Mouse (Mus musculus) heart, embryonic 14.5 days (tissue): ENCODE results near the gene Uba7. TPM values are rescaled to one million over a fixed set of nuclear protein-coding genes. Genes with fewer than 3 reads are reported as not detected.

Experiments
- ATAC-seq: fragments of 200-750 bp; cut with Nextera tagmentation; 2 replicates; pipeline ENCODE4 v1.8.0; 2017; ENCODE audit warnings: low read depth, moderate TSS enrichment; ENCODE audit not compliant: insufficient number of reproducible peaks, insufficient read depth, low FRiP score
- H3K27ac ChIP-seq, 2 experiments: fragments of 200-500 bp in 1 of 2; fragments of 300-500 bp in 1 of 2; sonication (generic) in 1 of 2; replicated peaks in 1 of 2; 2 replicates each; pipeline ENCODE4 v1.5.1; 2012 to 2014; ENCODE audit warnings: low read depth in 2 of 2, low read length in 2 of 2, control low read depth in 1 of 2, mild to moderate bottlenecking in 1 of 2, mixed read lengths in 1 of 2; ENCODE audit not compliant: control insufficient read depth in 1 of 2, insufficient read depth in 1 of 2
- H3K27me3 ChIP-seq: fragments of 300-500 bp; sonication (generic); 2 replicates; pipeline ENCODE4 v1.6.1; 2014; ENCODE audit warnings: mild to moderate bottlenecking, low read length, control low read depth; ENCODE audit not compliant: control insufficient read depth, insufficient read depth
- H3K36me3 ChIP-seq: fragments of 300-500 bp; sonication (generic); 2 replicates; pipeline ENCODE4 v1.6.1; 2014; ENCODE audit warnings: mild to moderate bottlenecking, control low read depth, low read length, mixed read lengths; ENCODE audit not compliant: control insufficient read depth, insufficient read depth
- H3K4me1 ChIP-seq, 2 experiments: fragments of 200-500 bp in 1 of 2; fragments of 300-500 bp in 1 of 2; sonication (generic) in 1 of 2; 2 replicates each; pipeline ENCODE4 v1.6.1; 2012 to 2014; ENCODE audit warnings: low read length in 2 of 2, control low read depth in 1 of 2, mixed read lengths in 1 of 2; ENCODE audit not compliant: control insufficient read depth in 2 of 2, insufficient read depth in 2 of 2
- H3K4me2 ChIP-seq: fragments of 300-500 bp; sonication (generic); 2 replicates; pipeline ENCODE4 v1.6.1; 2014; ENCODE audit warnings: mild to moderate bottlenecking, low read length
- H3K4me3 ChIP-seq, 2 experiments: fragments of 200-500 bp in 1 of 2; fragments of 300-500 bp in 1 of 2; sonication (generic) in 1 of 2; 2 replicates each; pipeline ENCODE4 v1.5.1; 2012 to 2014; ENCODE audit warnings: low read length in 2 of 2, mild to moderate bottlenecking in 2 of 2, control low read depth in 1 of 2, low read depth in 1 of 2, moderate library complexity in 1 of 2; ENCODE audit not compliant: control insufficient read depth in 1 of 2, insufficient read depth in 1 of 2
- H3K9ac ChIP-seq: fragments of 300-500 bp; sonication (generic); 2 replicates; pipeline ENCODE4 v1.6.1; 2014; ENCODE audit warnings: mild to moderate bottlenecking, low read length
- H3K9me3 ChIP-seq: fragments of 300-500 bp; sonication (generic); 2 replicates; pipeline ENCODE4 v1.6.1; 2016; ENCODE audit warnings: low read length, control low read depth; ENCODE audit not compliant: control insufficient read depth
- WGBS: fragments of 180-500 bp; shearing (Covaris S2); extraction: QIAGEN DNeasy Blood & Tissue Kit; methylation state at CpG from one replicate; pipeline ENCODE4 v1.1.7; 2014; 5-methylcytosine and 5-hydroxymethylcytosine counted together
- polyA plus RNA-seq: library from polyadenylated mRNA; unstranded; fragments of >200 nt; fragmentation: Nextera tagmentation; extraction: Ambion mirVana; gene quantifications from 2 replicates; pipeline ENCODE4 v1.2.1, GENCODE M21; 2014

Gene Uba7
- polyA plus RNA-seq, 1 experiment from 2014 or later, result 33.1 TPM

DNA sequence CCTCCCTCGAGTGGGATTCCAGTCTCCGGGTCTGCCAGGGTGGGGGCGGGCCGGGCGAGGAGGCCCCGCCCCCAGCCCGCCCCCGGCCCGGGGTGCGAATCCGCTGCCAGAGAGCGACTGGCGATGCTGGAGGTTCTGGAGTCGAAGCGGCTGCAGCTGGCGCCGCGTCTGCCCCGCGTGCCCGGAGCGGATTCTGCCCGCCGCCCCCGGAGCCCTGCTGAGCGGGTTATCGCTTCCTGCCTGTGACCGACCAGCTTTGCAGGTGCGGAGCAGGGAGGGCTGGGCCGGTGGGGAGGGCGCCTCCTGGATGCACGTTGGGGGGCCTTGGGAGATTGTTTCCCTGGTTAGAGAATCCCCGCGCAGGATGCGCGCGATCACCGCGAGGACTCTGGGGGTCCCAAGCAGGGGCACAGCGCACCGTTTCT is 39.5 kb upstream of the Uba7 start:
- Histone ChIP-seq H3K4me2 (peak overlapping the region; percentile 90), H3K27ac (no peak overlapping the region)
- no peak for ATAC-seq

DNA sequence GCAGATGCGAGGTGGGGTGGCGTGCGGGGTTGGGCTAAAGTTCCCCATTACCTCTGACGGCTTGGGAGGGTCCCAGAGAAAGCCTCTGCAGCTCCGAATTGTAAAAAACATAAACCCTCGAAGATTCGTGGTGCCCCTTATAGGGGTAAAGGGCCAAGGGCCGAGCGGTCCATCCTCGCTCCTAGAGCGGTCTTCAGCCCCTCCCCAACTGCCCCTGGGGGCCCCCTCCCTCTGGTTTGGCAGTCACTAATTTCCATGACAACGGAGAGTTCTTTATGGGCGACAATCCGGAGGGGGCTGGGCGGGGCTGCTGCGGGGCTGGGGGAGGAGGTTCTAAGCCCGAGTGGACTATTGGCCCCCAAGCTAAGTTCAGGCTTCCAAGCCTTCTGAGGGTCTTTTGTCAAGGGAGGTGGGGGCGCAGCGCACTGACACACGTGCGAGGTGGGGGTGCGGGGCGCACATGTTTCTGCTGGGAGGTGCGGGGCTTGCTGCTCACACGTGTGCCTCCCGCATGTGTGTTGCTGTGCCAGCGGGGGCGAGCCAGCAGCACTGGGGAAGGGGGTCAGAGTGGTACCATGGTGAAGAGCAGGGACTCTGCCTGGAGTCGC is 39.0 kb upstream of the Uba7 start:
- Histone ChIP-seq H3K4me3 (peak overlapping the region; percentile 42 to 49), H3K27ac (no peak overlapping the region), H3K36me3 (no peaks in the 10 kb centered on the region), H3K9me3 (no peaks in the 10 kb centered on the region), H3K4me2 (peak overlapping the region; percentile 90), H3K9ac (peak overlapping the region; percentile 68), H3K4me1 (peaks cover 0 to 13% of the 10 kb centered on the region in 2 experiments; a peak in 2 of 4 replicates), H3K27me3 (peaks cover 47% of the 10 kb centered on the region)
- no peak for ATAC-seq
- 5% methylated on average over 29 of the region's 29 CpGs for WGBS

More for the DNA sequence above, 39.5 kb upstream of the Uba7 start:
- Histone ChIP-seq H3K36me3 (no peaks in the 10 kb centered on the region), H3K4me1 (peaks cover 0 to 13% of the 10 kb centered on the region in 2 experiments; a peak in 2 of 4 replicates), H3K27me3 (peaks cover 47% of the 10 kb centered on the region), H3K9me3 (no peaks in the 10 kb centered on the region), H3K9ac (peak overlapping the region; percentile 68), H3K4me3 (peak overlapping the region; percentile 42 to 49)
- WGBS, result 1% methylated on average over 41 of the region's 41 CpGs

DNA sequence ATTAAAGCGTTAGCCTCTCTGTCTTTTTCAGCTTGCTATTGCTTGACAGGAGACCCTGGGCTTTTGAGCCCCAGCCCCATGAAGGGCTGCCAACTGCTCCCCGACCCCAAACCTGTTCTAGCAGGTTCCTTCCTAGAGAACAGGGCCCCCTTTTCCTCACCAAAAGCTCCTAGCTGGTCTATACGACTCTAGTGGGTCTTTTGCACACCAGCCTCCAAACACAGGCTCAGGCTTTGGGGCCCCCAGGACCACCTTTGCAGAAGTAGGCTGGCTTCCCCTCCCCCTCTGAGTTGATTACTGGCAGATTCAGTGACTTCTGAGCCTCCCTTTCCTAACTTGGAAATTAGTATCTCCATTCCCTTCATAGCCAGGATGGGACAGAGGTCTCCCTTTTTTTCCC is 38.5 kb upstream of the Uba7 start:
- peaks cover 47% of the 10 kb centered on the region for H3K27me3 ChIP-seq
- no peak for ATAC-seq
- no peaks in the 10 kb centered on the region for H3K9me3 ChIP-seq
- no peak overlapping the region for H3K4me3 ChIP-seq
- 27% methylated on average over 3 of the region's 3 CpGs for WGBS
- peaks cover 0 to 13% of the 10 kb centered on the region in 2 experiments; a peak in 2 of 4 replicates for H3K4me1 ChIP-seq
- 0 out of 2 replicates have a peak overlapping the region, but pooled peaks have one; percentile 90 for H3K4me2 ChIP-seq
- no peak overlapping the region for H3K27ac ChIP-seq
- no peaks in the 10 kb centered on the region for H3K36me3 ChIP-seq
- no peak overlapping the region for H3K9ac ChIP-seq

DNA sequence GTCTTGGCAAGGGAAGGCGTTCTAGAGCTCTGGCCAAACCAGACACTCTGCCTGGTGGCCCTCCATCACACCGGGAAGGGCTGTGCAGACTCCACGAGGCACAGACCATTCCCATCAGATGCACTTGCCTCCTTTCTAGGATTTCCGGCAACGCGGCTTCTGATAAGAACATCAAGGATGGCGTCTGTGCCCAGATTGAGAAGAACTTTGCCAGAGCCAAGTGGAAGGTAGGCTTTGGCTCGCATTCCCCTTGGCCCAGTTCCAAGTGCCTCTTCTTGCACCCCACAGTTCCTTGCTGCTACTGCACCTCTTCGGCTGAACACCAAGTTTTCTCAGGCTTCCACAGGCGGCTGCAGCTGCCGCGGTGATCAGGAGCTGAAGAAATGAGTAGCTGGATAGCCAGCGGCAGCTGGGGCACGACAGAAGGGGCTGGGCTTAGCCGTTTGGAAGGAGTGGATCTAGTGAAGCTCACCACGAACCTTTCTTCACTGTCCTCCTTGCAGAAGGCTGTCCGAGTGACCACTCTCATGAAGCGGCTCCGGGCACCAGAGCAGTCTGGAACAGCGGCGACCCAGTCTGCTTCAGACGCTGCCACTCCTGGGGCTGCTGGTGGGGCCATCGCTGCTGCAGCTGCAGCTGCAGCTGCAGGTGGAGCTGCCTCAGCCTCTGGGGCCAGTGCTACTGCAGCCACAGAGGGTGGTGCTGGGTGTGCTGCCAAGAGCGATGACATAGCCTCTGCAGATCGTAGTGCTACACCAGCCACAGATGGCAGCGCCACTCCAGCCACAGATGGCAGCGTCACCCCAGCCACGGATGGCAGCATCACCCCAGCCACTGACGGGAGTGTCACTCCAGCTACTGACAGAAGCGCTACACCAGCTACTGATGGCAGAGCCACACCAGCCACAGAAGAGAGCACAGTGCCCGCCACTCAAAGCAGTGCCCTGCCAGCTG is 27.8 kb upstream of the Uba7 start:
- Histone ChIP-seq H3K9ac (no peak overlapping the region), H3K27me3 (no peaks in the 10 kb centered on the region), H3K4me2 (no peak overlapping the region), H3K9me3 (no peaks in the 10 kb centered on the region), H3K36me3 (no peaks in the 10 kb centered on the region), H3K4me3 (no peak overlapping the region), H3K27ac (no peak overlapping the region), H3K4me1 (peaks cover 3 to 8% of the 10 kb centered on the region in 2 experiments; a peak in 2 of 4 replicates)
- 82% methylated on average over 31 of the region's 31 CpGs for WGBS
- no peak for ATAC-seq

DNA sequence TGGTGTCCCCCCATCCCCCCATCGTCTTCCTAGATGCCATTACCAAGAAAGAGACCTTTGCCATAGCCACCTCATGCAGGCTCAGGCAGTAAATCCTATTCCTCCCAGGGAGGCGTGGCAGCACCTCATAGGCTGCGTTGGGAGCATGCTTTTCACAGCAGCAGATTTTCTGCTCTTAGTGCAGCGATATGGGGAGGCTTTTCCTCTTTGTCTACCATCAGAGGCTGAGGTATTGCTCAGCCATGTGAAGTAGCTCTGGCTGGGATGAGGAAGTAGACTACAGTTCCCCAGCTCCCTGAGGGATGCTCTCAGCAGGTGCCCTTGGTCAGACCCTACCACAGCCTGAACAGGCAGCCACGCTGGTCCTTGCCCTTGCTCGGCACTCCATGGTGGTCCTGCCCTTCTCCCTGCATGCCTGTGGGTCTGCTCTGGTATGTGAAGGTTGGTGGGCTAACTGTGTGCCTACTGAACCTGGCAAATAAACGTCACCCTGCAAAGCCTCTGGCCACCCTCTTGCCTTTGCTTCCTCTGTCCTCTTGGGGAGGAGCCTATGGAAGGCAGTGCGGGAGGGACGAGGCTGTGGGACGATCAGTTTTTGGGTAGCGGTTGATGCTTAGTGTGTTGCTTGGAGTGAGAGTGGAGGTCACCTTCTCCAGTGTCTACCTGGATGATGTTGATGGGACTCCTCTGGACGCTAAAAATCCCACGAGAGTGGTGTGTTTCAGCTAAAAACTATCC is 26.0 kb upstream of the Uba7 start:
- no peaks in the 10 kb centered on the region for H3K27me3 ChIP-seq
- H3K4me3 ChIP-seq, result no peak overlapping the region
- no peak overlapping the region for H3K4me2 ChIP-seq
- H3K4me1 ChIP-seq, result peaks cover 3 to 8% of the 10 kb centered on the region in 2 experiments; a peak in 2 of 4 replicates
- WGBS, result 78% methylated on average over 13 of the region's 13 CpGs
- no peak overlapping the region for H3K27ac ChIP-seq
- H3K9ac ChIP-seq, result no peak overlapping the region
- no peak for ATAC-seq
- no peaks in the 10 kb centered on the region for H3K36me3 ChIP-seq
- H3K9me3 ChIP-seq, result no peaks in the 10 kb centered on the region

DNA sequence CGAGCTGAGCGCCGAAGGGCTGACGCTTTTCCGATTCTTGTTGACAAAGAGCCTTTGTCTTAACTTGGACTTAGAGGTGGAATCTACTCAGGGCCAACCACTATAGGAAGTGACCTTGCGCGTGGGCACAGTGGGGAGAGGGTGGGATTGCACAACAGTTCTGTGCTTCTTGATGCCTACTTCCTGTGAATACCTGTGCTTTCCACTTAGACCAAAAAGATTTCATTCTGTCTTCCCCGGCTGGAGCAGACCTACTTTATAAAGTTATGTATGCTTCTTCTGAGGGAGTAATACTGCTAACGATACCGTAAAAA is 25.4 kb upstream of the Uba7 start, which contains the start of gene Traip:
Traip (plus strand) TSS at position 215 of the 314 bp plus-strand sequence.
- Histone ChIP-seq H3K9ac (peak within 1 kb of the TSS; percentile 76), H3K27ac (peak within 1 kb of the TSS; percentile 61 to 88; a peak in 3 of 4 replicates), H3K27me3 (no peaks in the 10 kb centered on the region), H3K4me1 (peaks cover 3 to 8% of the 10 kb centered on the region in 2 experiments; a peak in 2 of 4 replicates), H3K9me3 (no peaks in the 10 kb centered on the region), H3K4me3 (peak within 1 kb of the TSS; percentile 69 to 97), H3K36me3 (no peaks in the 10 kb centered on the region), H3K4me2 (peak within 1 kb of the TSS; percentile 75)
- ATAC-seq, result no peak
- 90% methylated on average over 10 of the region's 10 CpGs for WGBS
